Mouse (Mus musculus): ENCODE measurements around the gene Sinhcaf. TPM values are rescaled to one million over a fixed set of nuclear protein-coding genes. Genes with fewer than 3 reads are reported as not detected.
"Not testable (repeated sequence)": the region's sequence is repeated elsewhere in the genome, so short reads cannot be mapped to it uniquely, and the experiment has no call there.

Sinhcaf gene
- total RNA-seq (2021), result 10 to 100 TPM; 21.8 to 21.9 TPM

DNA sequence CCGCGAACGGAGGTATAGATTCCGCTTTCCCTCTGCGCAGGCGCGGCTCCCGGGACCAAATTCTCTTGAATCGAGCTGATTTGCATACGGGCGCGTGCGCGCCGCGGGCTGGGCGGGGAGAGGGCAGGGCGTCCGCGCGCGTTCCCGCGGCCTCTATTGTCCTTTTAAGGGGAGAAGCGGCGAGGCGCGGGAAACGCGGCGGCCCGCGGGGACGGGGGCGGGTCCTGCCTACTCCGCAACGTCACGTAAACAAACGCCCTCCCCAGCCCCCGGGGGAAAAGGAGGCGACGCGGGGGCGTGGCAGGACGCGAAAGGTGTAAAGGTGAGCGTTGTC, at the start of gene Sinhcaf:
Gene Sinhcaf (minus strand): TSS at position 59 of the 334 bp plus-strand sequence.
- peak; percentile 98 for DNase-seq

- DNase-seq, result no peak
Measured at GRCm38 (mm10) chr6:148994327-148994999, 48.2 kb upstream of the Sinhcaf start.

GRCm38 (mm10) chr6:148993117-148994077, 47.1 kb upstream of the Sinhcaf start:
- no peak for DNase-seq

- no peak for DNase-seq
Measured at GRCm38 (mm10) chr6:148992373-148993116, 46.3 kb upstream of the Sinhcaf start.

DNA sequence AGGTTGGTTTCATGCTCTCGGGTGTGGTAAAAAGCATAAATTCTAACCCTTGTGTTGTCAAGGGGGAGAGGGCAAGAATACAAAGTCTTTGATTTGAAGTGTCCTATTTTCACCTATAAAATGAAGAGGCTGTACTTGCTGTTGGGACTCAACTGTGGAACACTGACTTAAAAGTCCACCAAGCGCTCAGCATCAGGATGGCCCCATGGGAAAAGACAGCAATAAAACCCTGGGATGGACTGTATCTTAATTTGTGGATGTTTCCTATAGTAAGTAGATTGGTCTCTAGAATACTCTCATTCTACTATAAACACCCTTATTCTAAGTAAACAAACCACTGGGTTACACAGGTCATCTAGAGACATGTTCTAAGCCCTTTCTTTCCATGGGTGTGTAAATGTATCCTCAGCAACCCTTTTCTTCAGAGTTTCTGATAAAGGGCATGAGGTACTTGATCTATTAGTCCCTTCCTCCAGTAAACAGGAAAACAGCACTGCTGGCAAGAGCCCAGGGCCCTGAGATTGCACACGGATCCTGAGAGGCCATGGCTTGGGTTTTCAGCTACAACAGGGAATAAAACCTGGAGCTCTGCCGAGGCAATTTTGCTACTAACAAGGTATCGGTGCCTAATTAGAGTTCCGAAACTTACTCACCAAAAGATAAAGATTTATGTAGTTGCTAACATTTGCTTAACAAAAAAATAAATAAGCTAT, 45.5 kb upstream of the Sinhcaf start:
- no peak for DNase-seq

- DNase-seq, result not testable (repeated sequence)
Measured at GRCm38 (mm10) chr6:148989792-148990491, 43.7 kb upstream of the Sinhcaf start.

- DNase-seq, result no peak
Measured at GRCm38 (mm10) chr6:148986003-148986402, 39.7 kb upstream of the Sinhcaf start.

- no peak for DNase-seq
Measured at GRCm38 (mm10) chr6:148980495-148980894, 34.2 kb upstream of the Sinhcaf start.

- DNase-seq, result no peak
Measured at GRCm38 (mm10) chr6:148975096-148975495, 28.8 kb upstream of the Sinhcaf start.

DNA sequence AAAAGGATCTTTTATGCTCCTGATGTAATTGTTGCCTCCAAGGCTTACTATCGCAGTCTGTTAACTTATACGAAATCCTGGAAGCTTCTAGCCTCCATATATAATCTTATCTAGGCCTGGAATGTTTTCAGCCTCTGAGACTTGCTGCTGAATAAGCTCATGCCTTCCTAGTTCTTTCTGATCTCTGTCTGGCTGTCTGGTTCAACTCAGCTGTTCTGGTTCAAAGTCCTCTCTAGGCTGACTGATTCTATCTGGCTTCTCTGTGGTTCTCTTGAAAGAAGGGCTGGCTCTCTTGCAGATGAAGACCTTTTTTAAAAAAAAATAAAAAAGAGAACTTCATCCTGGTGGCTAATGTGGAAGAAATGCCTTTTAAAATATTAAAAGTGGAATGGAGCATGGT, 26.6 kb upstream of the Sinhcaf start:
- no peak for DNase-seq

- no peak for DNase-seq
Measured at GRCm38 (mm10) chr6:148972059-148972848, 26.0 kb upstream of the Sinhcaf start.

DNA sequence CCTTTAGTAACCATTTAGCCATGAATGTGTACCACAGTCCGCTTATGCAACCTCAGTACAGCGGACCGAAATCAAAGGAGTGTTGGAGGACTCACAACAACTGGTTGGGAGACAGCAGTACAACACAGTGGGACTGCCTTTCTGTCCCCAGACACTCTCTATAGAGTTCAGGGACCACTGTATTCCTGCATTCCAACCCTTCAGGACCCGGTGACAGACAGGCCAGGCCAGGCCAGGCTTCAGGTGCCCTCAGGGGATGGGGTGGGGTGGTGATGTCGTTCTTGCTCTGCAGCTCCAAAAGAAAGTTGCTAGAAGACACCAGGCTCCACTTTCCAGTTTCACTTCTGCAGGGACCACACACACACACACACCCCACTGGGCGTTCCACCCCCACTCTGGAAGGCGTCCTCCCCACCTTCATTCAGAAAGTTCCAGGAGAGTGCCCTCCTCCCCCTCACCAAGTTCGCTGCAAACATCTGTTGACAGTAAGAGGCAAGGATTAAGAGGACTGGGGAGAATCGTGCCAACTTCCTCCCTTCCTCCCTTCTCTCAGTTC, 25.2 kb upstream of the Sinhcaf start:
- DNase-seq, result no peak

DNA sequence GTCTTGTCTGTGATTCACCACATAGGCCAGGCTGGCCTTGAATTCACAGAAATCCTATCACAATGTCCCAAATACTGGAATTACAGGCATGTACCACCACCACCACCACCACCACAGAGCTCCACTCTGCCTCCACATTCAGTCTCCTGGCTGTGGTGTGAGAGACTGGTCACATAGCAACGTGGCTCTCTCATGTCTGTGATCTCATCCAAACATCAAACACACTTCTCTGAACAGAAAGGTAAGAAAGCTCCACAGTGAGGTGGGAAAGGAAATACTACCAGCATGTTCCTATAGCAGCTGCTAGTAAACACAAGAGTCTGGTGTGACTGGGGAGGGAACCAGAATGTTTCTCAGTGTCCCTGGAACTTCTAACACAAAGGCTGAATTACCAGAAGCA, 15.0 kb upstream of the Sinhcaf start:
- no peak for DNase-seq

GRCm38 (mm10) chr6:148959540-148960238, 13.4 kb upstream of the Sinhcaf start:
- DNase-seq, result no peak

- DNase-seq, result no peak
Measured at GRCm38 (mm10) chr6:148958712-148959111, 12.4 kb upstream of the Sinhcaf start.

GRCm38 (mm10) chr6:148957046-148957445, 10.8 kb upstream of the Sinhcaf start:
- DNase-seq, result no peak

GRCm38 (mm10) chr6:148955641-148956420, 9.6 kb upstream of the Sinhcaf start:
- DNase-seq, result no peak

GRCm38 (mm10) chr6:148946881-148947405, 676 bp upstream of the Sinhcaf start:
- no peak for DNase-seq
